Comparison of ENCODE assay signal across 13 mouse cellular contexts in the genomic region with DNA sequence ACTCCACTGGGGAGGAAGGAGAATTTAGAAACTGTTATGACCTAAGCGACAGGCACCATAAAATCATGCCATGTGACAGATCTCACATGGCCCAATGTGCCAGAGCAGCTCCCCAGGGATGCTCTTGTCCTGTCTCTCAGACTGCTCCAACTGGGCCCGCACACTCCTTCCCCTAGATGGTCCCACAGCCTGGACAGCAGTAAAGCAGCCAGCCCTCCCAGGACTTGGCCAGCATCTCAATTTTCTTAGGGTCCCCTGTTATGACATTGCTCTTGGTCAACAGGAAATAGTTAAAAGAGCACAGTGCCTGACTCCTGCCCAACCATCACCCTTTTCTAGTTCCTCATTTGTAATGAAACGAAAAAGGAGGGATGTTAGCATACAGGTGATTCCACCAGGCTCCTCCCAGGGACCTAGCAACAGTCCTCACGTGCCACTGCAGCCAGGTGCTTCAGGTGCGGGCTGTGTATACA. TPM values are rescaled to one million over a fixed set of nuclear protein-coding genes. Genes with fewer than 3 reads are reported as not detected.
A peak's percentile ranks its signal among the peaks of the same experiment; 100 is the strongest.
DNase-seq lines count a peak whose midpoint lies in the region; ATAC-seq and TF ChIP-seq lines count a peak whose summit lies in the region.
"Had no signal": no experiment of that assay in that cellular context is flagged by ENCODE, and none has a peak within 500 bp of the region (broad histone marks: within the 10 kb centered on the region; RNA-seq: fewer than 3 reads in every experiment).

No protein-coding gene starts in this region.

- ATAC-seq in granulocyte monocyte progenitor cell, adult 5-6 weeks (replicated peaks; ENCODE audit: poor library complexity, severe bottlenecking), result peak; percentile 36
- ATAC-seq: hindbrain, embryonic 16.5 days; midbrain, embryonic 15.5 days had no signal

- H3K27me3 ChIP-seq in MEL (ENCODE audit: control insufficient read depth in 1 of 2, insufficient read depth in 2 of 2, low read length in 2 of 2) (no peaks in the 10 kb centered on the region), myocyte (ENCODE audit: control insufficient read depth, insufficient read depth, insufficient read length) (no peaks in the 10 kb centered on the region)
- H3K27me3 ChIP-seq in thymus, adult 2 months (ENCODE audit: control insufficient read depth, insufficient read depth, low read length), result no peaks in the 10 kb centered on the region
- H3K27me3 ChIP-seq: midbrain, embryonic 15.5 days had no signal

- H3ac ChIP-seq in myocyte (ENCODE audit: control insufficient read depth, insufficient read length), result no peak overlapping the region

- peak; percentile 38 to 68 for DNase-seq in kidney, postnatal 25 days
- DNase-seq in kidney, adult 9 months, result no peak
- DNase-seq in MEL (ENCODE audit: low read depth, low spot score), result peak; percentile 50
- no peak for DNase-seq in thymus, adult 2 months
- DNase-seq in left cerebral cortex, postnatal 14 days (ENCODE audit: low spot score in 2 of 2), result no peak
- DNase-seq: thymus, postnatal 4 days had no signal

- H3K36me3 ChIP-seq in MEL (ENCODE audit: control insufficient read depth in 1 of 2, insufficient read depth in 2 of 2, low read length in 2 of 2) (peaks cover 0 to 55% of the 10 kb centered on the region in 2 experiments; a peak in 2 of 4 replicates), myocyte (ENCODE audit: control insufficient read depth, insufficient read depth) (no peaks in the 10 kb centered on the region)
- no peaks in the 10 kb centered on the region for H3K36me3 ChIP-seq in thymus, adult 2 months (ENCODE audit: control insufficient read depth, insufficient read depth, low read length)
- H3K36me3 ChIP-seq: midbrain, embryonic 15.5 days had no signal

- intact Hi-C loops in left cerebral cortex, postnatal 14 days (cut with DNase I), result no loop called here

- H3K79me2 ChIP-seq in MEL (ENCODE audit: control insufficient read depth, insufficient read depth, low read length, poor library complexity) (peaks cover 17% of the 10 kb centered on the region), myocyte (ENCODE audit: control insufficient read depth, insufficient read depth) (peaks cover 26% of the 10 kb centered on the region)

- no peak for TF ChIP-seq POLR2A in MEL (IDR thresholded peaks at IDR 0.05; ENCODE audit: control insufficient read depth in 1 of 2, insufficient read depth in 1 of 2, low read depth in 1 of 2, low read length in 2 of 2, poor library complexity in 1 of 2)
- no peak for TF ChIP-seq POLR2A in myocyte (IDR thresholded peaks at IDR 0.05; ENCODE audit: insufficient read length, low read depth)
- no peak for TF ChIP-seq POLR2A in thymus, adult 2 months (IDR thresholded peaks at IDR 0.05; ENCODE audit: control insufficient read depth, extremely low read depth, insufficient read depth, low read length, poor library complexity)

- TF ChIP-seq RAD21 in MEL (IDR thresholded peaks at IDR 0.05; ENCODE audit: low read depth, low read length), result no peak

- no peak; a peak in 1 of 4 replicates for TF ChIP-seq EP300 in MEL (IDR thresholded peaks at IDR 0.05; ENCODE audit: low read depth in 1 of 2, low read length in 2 of 2)

- H3K4me3 ChIP-seq in MEL (ENCODE audit: control insufficient read depth in 1 of 2, insufficient read depth in 1 of 2, low read depth in 2 of 2, low read length in 2 of 2) (no peak overlapping the region), myocyte (no peak overlapping the region)
- no peak overlapping the region for H3K4me3 ChIP-seq in thymus, adult 2 months (ENCODE audit: control insufficient read depth, insufficient read depth, low read length)
- H3K4me3 ChIP-seq: midbrain, embryonic 15.5 days had no signal

- peaks cover 26 to 56% of the 10 kb centered on the region in 2 experiments for H3K4me1 ChIP-seq in MEL (ENCODE audit: control insufficient read depth in 1 of 2, insufficient read depth in 2 of 2, low read length in 2 of 2)
- H3K4me1 ChIP-seq in thymus, adult 2 months (replicated peaks; ENCODE audit: control insufficient read depth, insufficient read depth, low read length), result peaks cover 14% of the 10 kb centered on the region

- no peaks in the 10 kb centered on the region for H3K9me3 ChIP-seq in MEL (replicated peaks; ENCODE audit: insufficient read depth, low read length)
- H3K9me3 ChIP-seq: midbrain, embryonic 15.5 days had no signal

- TF ChIP-seq CTCF in MEL (IDR thresholded peaks at IDR 0.05 in 2 of 3, conservative IDR thresholded peaks at IDR 0.05 in 1 of 3; ENCODE audit: control insufficient read depth in 1 of 3, insufficient read depth in 1 of 3, low read depth in 2 of 3, low read length in 3 of 3, poor library complexity in 1 of 3, severe bottlenecking in 1 of 3), result no peak
- no peak for TF ChIP-seq CTCF in thymus, adult 2 months (IDR thresholded peaks at IDR 0.05; ENCODE audit: borderline replicate concordance, control insufficient read depth, extremely low read depth, insufficient read depth, low read length, poor library complexity)

- WGBS in thymus, adult 2 months, result 71% methylated on average over 5 of the region's 5 CpGs

- peak overlapping the region; percentile 41 for H3K27ac ChIP-seq in MEL (ENCODE audit: control insufficient read depth, low read depth, low read length)
- no peak overlapping the region for H3K27ac ChIP-seq in thymus, adult 2 months (ENCODE audit: control insufficient read depth, insufficient read depth, low read length)
- H3K27ac ChIP-seq: midbrain, embryonic 15.5 days had no signal

- H3K4me2 ChIP-seq in myocyte (ENCODE audit: low read depth), result peak overlapping the region; percentile 55
- H3K4me2 ChIP-seq: midbrain, embryonic 15.5 days had no signal

- peak overlapping the region; percentile 39; the same call in 1 of the 2 replicates for H3K9ac ChIP-seq in MEL (ENCODE audit: control insufficient read depth, low read depth, low read length, poor library complexity, severe bottlenecking)
- H3K9ac ChIP-seq: midbrain, embryonic 15.5 days had no signal

TF ChIP-seq in MEL, 35 proteins besides CTCF, POLR2A, EP300 and RAD21:
- peak; percentile 62; the same call in 1 of the 2 replicates for TF ChIP-seq BHLHE40 (IDR thresholded peaks at IDR 0.05; ENCODE audit: borderline replicate concordance, low read depth, low read length)
- TF ChIP-seq CHD2 (IDR thresholded peaks at IDR 0.05; ENCODE audit: low read length), result no peak
- 0 out of 2 replicates have a peak, but pooled peaks have one; percentile 6 for TF ChIP-seq MYC (IDR thresholded peaks at IDR 0.05; ENCODE audit: low read depth, low read length)

TF ChIP-seq in myocyte, 11 proteins besides CTCF, POLR2A, EP300 and RAD21:
- TF ChIP-seq USF1 (IDR thresholded peaks at IDR 0.05; ENCODE audit: low read depth), result no peak

RNA-seq across cellular contexts. Expression of a gene that starts 4.2 kb away (rescaled TPM):
- total RNA-seq in MEL (2012; rRNA removed), result 111 and 136 TPM in 2 replicates
- polyA plus RNA-seq in MEL (2012; ENCODE audit: insufficient read depth in 1 of 2, insufficient read length in 2 of 2, low read depth in 1 of 2, low replicate concordance in 2 of 2, missing spikeins in 1 of 2) (100 to 1,000 TPM; 102 to 121 TPM), myocyte (2012; fragmentation: generic; extraction: Trizol) (21.0 TPM)
- total RNA-seq in granulocyte monocyte progenitor cell, adult 5-6 weeks (2014; fragmentation: Nextera tagmentation), result 32.5 and 43.1 TPM in 2 replicates
- total RNA-seq in granulocyte monocyte progenitor cell, adult 5-6 weeks (2017), result 111 and 115 TPM in 2 replicates
- polyA plus RNA-seq in thymus, adult 2 months (2012; rRNA removed), result 35.2 and 35.7 TPM in 2 replicates
- total RNA-seq in left cerebral cortex, postnatal 14 days (2021), result 10 to 100 TPM; 70.4 to 71.4 TPM

RNA-seq across cellular contexts. Expression of a gene that starts 27.0 kb away (rescaled TPM):
- 0.26 and 0.81 TPM in 2 replicates for total RNA-seq in MEL (2012; rRNA removed)
- 1 to 10 TPM in 1 of 2 experiments, not detected in 1; 2.8 TPM for polyA plus RNA-seq in MEL (2012; ENCODE audit: insufficient read depth in 1 of 2, insufficient read length in 2 of 2, low read depth in 1 of 2, low replicate concordance in 2 of 2, missing spikeins in 1 of 2)
- total RNA-seq in granulocyte monocyte progenitor cell, adult 5-6 weeks (2014; fragmentation: Nextera tagmentation), result not detected in 2 replicates
- 3.2 TPM in 1 of 2 replicates, not detected in the other for total RNA-seq in granulocyte monocyte progenitor cell, adult 5-6 weeks (2017)
- polyA plus RNA-seq in myocyte (2012; fragmentation: generic; extraction: Trizol), result 0.35 TPM
- 1.8 and 2.0 TPM in 2 replicates for polyA plus RNA-seq in thymus, adult 2 months (2012; rRNA removed)
- total RNA-seq in left cerebral cortex, postnatal 14 days (2021), result not detected
- total RNA-seq: layer of hippocampus, adult 18-20 months; left cerebral cortex, postnatal 25 days had no signal
- polyA plus RNA-seq: lung, embryonic 16.5 days had no signal

RNA-seq across cellular contexts. Expression of a gene that starts 47.8 kb away (rescaled TPM):
- total RNA-seq in MEL (2012; rRNA removed), result 269 and 277 TPM in 2 replicates
- polyA plus RNA-seq in MEL (2012; ENCODE audit: insufficient read depth in 1 of 2, insufficient read length in 2 of 2, low read depth in 1 of 2, low replicate concordance in 2 of 2, missing spikeins in 1 of 2) (100 to 1,000 TPM; 182 to 209 TPM), myocyte (2012; fragmentation: generic; extraction: Trizol) (229 TPM)
- total RNA-seq in granulocyte monocyte progenitor cell, adult 5-6 weeks (2014; fragmentation: Nextera tagmentation), result 141 and 145 TPM in 2 replicates
- 161 and 217 TPM in 2 replicates for total RNA-seq in granulocyte monocyte progenitor cell, adult 5-6 weeks (2017)
- 163 and 167 TPM in 2 replicates for polyA plus RNA-seq in thymus, adult 2 months (2012; rRNA removed)
- total RNA-seq in left cerebral cortex, postnatal 14 days (2021), result 10 to 100 TPM; 75.4 to 78.0 TPM

RNA-seq across cellular contexts. Expression of a gene that starts 54.4 kb away (rescaled TPM):
- total RNA-seq in MEL (2012; rRNA removed), result 5.2 TPM in 2 replicates
- polyA plus RNA-seq in MEL (2012; ENCODE audit: insufficient read depth in 1 of 2, insufficient read length in 2 of 2, low read depth in 1 of 2, low replicate concordance in 2 of 2, missing spikeins in 1 of 2), result 1 to 10 TPM in 1 of 2 experiments, not detected in 1; 6.8 TPM
- 6.7 and 9.5 TPM in 2 replicates for total RNA-seq in granulocyte monocyte progenitor cell, adult 5-6 weeks (2014; fragmentation: Nextera tagmentation)
- total RNA-seq in granulocyte monocyte progenitor cell, adult 5-6 weeks (2017), result 6.4 and 17.5 TPM in 2 replicates
- 17.0 TPM for polyA plus RNA-seq in myocyte (2012; fragmentation: generic; extraction: Trizol)
- 16.5 and 17.8 TPM in 2 replicates for polyA plus RNA-seq in thymus, adult 2 months (2012; rRNA removed)
- total RNA-seq in left cerebral cortex, postnatal 14 days (2021), result 10 to 100 TPM; 19.5 to 23.5 TPM

Comparison
In these comparisons a context has a peak if more than half of its experiments do, and no peak if none do; other contexts are left out.
1. DNase-seq: peak in kidney, postnatal 25 days (2 of 2) and MEL (single experiment); none in kidney, adult 9 months (single experiment), thymus, adult 2 months (single experiment) and left cerebral cortex, postnatal 14 days (0 of 2).